Mouse (Mus musculus) mesoderm, embryonic 11.5 days (tissue): ENCODE measurements around the gene Tgfbr3l.
"Not testable (repeated sequence)": the region's sequence is repeated elsewhere in the genome, so short reads cannot be mapped to it uniquely, and the experiment has no call there.

Experiments
- DNase-seq: peaks from one replicate; pipeline ENCODE4 v3.0.0-alpha.2; 2012; ENCODE audit warnings: low read depth, low spot score

Tgfbr3l gene

DNA sequence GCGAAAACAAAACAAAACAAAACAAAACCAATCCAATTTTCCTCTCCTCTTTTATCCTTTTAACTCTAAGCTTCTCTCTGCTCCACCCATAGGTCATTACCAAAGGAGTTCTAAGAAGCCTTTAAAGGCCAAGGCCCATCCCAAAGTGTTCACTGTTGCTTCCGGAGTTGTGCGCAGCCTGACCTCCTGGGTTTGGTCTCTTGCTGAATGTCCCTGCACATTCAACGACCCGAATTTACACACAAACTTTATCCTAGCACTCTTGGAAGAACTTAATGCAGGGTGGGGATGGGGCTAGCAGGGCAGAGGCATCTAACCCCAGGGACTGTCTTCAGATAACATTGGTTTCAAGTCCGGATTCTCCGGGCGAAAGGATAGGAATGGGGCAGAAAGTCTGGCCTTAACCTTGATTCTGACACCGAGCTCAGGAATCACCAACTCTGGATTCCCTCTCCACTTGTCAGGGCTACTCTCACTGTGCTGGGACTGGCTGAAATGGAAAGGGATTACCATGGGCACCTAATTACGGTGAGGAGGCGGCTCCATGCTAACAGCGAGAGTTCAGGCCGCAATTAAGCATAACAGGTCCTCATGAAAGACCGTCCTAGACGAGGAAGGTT lies 10.1 kb upstream of the Tgfbr3l start:
- no peak for DNase-seq

DNA sequence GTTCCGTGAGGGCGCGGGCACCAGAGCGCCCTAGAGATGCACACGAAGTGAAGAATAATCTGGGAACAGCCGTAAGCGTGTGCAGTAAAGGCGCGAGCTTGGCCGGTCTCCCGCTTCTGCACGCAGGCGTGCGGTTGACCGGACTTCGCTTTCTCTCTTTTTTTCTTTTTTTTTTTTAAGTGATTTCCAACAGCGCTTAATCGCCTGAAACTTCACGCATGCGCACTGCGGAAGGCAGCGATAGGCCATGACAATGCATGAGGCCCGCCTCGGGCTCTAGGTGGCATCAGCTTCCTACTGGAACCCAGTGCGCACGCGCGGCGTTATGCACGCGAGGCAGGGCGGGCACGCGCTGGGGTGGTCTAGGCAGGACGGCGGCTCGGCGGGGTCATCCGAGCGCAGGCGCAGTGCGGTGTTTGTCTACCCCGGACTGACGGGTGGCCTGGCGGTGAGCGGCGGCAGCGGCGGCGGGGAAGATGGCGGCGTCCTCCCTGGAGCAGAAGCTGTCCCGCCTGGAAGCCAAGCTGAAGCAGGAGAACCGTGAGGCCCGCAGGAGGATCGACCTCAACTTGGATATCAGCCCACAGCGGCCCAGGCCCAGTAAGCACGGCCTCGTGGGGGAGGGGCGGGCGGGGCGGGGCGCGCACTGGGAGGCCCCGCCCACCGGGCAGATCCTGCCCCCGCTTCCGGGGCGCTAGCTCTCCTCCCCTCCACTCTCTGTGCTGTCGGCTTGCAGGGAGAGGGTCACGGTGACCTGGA lies 9.4 kb upstream of the Tgfbr3l start, which contains the start of the genes Map2k7 and Gm49320:
Gene Map2k7 (plus strand): TSS at position 307 of the 759 bp plus-strand sequence.
Gene Gm49320 (plus strand): TSS at position 432 of the 759 bp plus-strand sequence.
- DNase-seq = peak; percentile 100

DNA sequence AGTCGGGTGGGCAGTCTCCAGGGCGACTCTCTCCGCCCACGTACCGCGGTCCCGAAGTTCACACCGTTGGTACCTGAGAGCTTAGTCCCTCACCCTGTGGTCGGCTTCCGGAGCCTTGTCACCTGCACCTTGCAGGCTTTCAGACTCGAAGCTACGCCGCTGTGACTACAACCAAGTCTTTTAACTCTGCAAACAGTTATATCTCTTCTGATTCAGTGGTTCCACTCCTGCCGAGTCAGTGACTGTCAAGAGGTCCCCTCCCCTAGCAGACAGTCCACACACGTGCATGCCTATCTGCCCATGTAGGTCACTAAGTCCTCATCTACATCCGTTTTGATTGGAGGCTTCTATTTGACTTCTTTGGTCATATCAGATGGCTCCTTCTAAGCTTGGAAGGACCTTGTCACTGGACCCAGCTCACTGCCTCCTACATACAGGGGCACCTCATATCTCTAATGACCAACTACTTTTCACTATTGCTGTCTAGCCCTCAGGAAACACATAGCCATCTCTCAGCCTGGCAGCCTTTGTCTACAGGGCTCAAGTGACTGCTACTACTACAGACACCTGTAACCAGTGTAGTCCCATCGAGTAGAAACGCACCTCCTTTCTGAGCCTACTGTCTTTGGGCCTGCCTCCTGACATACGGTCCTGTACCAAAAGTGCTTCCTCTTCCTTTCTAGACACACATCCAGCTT lies 8.7 kb upstream of the Tgfbr3l start:
- no peak for DNase-seq

DNA sequence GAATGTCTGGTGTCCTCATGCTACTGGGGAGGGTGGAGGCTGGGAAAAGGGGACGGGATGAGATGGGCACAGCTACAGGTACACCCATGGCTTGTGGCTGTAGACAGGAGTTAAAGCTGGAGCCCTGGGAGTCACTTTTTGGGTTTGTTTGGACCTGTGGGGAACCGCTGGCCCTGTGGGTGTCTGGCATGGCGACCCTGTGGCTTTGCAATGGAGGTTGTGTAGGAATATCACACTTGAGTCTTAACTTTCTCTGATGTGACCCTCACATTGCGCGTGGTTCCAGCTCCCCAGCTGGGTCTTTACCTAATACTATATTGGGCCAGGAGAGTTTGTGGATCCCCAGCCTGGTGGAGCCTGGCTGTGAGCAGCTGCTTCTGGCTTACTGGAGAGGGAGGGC lies 3.0 kb upstream of the Tgfbr3l start:
- DNase-seq = no peak

DNA sequence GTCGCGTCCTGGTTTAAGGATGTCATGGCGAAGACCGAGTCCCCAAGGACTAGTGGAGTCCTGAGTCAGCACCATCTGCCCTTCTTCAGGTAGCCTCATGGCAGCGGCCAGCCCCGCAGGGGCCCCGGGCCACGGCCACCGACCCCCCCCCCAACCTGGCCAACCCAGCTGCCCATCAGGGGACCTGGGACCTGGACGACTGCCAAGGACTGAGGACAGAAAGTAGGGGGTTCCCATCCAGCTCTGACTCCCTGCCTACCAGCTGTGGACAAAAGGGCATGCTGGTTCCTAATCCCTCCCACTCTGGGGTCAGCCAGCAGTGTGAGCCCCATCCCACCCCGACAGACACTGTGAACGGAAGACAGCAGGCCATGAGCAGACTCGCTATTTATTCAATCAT lies 2.3 kb upstream of the Tgfbr3l start:
- DNase-seq = no peak

GRCm38 (mm10) chr8:4247241-4247640 lies 773 bp upstream of the Tgfbr3l start:
- no peak for DNase-seq

- no peak for DNase-seq
Measured at GRCm38 (mm10) chr8:4249213-4249612, 1.2 kb downstream of the Tgfbr3l start.

- peak; percentile 88 for DNase-seq
Measured at GRCm38 (mm10) chr8:4250306-4250970, 2.4 kb downstream of the Tgfbr3l start.

DNA sequence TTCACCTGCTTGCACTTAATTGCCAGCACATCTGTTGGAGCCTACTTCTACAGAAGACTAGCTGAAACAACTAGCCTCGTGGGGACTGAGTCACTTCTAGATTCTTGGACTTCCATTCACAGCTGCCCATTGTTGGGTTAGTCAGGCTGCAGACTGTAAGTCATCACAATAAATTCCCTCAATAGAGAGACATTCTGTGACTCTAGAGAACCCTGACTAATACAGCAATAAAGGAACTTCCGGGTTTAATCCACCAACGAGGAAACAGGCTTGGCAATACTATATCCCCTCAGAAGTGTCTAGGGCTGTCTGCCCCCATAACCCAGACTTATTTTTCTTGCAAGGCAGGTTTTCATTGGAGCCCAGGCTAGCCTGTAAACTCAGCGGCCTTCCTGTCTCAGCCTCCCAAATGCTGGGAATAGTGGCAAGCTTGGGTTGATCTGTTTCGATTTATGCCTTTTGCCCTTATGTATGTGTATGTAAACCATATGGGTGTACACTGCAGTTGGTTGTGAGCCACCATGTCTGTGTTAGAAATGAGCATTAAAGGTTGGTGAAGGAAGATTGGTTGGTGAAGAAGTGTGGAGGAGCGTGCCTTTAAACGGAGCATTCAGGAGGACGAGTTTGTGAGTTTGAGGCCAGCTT lies 4.2 kb downstream of the Tgfbr3l start:
- no peak for DNase-seq

DNA sequence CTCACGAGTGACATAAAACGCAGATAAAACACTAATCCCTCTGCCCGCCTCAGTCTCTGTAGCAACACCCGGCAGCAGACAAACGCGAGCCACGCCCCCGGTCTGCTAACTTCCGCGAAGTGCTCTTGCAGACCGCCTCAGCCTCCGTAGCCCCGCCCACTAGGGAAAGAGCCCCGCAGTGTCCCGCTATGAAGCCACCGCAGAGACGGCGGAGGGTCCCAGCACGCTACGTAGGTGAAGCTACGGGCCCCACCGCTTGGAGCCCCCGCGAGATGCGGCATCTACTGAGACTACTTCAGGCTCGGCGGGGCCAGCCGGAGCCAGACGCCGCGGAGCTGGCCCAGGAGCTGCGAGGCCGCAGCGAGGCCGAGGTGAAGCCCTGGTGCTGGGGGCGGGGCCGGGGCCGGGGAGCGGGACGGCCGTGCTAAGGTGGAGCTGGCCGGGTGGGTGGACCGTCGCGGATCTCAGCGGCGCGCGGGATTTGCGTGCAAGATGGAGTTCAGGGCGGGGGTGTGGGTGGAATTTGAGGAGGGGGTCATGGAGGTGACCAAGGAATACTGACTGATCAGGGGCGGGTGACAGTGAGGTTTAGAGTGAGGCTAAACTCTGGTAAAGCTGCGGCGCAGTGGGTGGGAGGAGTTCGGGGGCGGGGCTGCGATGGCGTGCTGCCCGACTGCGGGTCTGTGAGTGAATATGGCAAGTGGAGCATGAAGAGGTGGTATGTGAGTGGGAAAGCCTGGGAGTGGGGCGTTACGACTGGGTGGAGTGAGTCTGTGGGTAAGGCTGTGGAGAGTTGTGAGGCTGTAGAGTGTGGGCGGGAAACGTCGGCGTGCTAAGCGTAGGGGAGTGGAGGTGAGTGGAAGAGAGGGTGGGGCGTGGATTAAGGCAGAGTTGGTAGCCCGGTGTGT lies 5.2 kb downstream of the Tgfbr3l start, which contains the start of gene Snapc2:
Gene Snapc2 (plus strand): TSS at position 147 of the 908 bp plus-strand sequence.
- peak; percentile 93 for DNase-seq

- no peak for DNase-seq
Measured at GRCm38 (mm10) chr8:4254001-4254400, 6.0 kb downstream of the Tgfbr3l start.

GRCm38 (mm10) chr8:4255471-4255870 lies 7.5 kb downstream of the Tgfbr3l start:
- not testable (repeated sequence) for DNase-seq

- DNase-seq = no peak
Measured at GRCm38 (mm10) chr8:4256911-4257310, 8.9 kb downstream of the Tgfbr3l start.

DNA sequence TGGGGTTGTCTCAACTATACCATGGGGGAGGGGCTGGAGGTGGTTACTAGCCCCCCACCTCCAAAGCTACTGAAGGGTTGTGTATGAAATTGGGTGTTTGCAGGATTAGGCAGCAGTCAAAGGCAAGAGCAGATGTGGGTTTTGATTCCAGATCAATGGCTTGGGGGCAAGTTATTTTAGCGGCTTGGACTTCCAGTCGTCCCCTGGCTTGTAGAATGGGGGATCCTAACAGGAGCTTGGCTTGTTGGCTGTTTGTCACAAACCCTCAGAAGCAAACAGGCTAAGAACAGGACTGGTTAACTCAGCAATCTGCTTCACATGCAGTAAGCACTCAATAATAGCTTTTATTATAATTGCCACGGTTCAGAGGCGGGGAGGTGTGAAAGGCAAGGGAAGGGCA lies 9.3 kb downstream of the Tgfbr3l start:
- no peak for DNase-seq

GRCm38 (mm10) chr8:4258233-4258632 lies 10.2 kb downstream of the Tgfbr3l start:
- peak; percentile 89 for DNase-seq

DNA sequence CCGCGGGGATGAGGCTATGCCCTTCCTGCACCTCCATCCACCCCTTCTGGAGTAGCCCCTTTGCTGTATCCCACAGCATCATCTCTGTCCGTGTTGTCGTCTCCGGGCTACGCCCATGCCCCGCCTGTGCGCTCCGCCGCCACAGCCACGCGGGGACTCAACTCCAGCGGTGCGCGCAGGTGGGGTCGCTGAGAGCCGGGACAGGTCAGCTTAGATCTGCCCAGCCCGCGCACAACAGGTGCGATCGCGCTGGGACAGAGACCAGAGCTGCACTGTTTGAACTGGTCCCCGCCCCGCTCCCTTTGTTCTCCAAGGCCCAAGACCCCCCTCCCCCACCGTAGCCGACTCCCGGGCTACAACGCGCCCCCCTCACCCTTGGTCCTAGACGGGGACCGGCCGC lies 10.7 kb downstream of the Tgfbr3l start:
- peak; percentile 76 for DNase-seq

GRCm38 (mm10) chr8:4259125-4259804 lies 11.3 kb downstream of the Tgfbr3l start, which contains the start of gene Ctxn1:
Ctxn1 (minus strand) TSS chr8:4259274.
- DNase-seq = peak; percentile 94

DNA sequence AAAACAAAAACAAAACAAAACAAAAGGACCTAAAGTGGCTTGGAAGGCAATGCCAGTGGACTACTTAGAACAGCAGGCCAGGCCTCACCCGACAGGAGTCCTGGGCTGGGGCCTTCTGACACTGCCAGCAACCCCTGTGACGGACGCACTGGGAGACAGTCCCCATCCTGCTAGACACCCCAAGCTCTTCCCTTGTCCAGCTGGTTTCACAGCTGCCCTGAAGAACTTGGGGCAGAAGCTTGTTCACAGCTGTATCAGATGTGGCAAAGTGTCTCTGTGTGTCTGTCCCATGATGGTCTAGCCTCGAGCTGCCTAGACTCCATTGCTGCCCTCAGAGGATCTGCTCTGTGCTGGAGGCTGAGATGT lies 11.8 kb downstream of the Tgfbr3l start:
- no peak for DNase-seq

DNA sequence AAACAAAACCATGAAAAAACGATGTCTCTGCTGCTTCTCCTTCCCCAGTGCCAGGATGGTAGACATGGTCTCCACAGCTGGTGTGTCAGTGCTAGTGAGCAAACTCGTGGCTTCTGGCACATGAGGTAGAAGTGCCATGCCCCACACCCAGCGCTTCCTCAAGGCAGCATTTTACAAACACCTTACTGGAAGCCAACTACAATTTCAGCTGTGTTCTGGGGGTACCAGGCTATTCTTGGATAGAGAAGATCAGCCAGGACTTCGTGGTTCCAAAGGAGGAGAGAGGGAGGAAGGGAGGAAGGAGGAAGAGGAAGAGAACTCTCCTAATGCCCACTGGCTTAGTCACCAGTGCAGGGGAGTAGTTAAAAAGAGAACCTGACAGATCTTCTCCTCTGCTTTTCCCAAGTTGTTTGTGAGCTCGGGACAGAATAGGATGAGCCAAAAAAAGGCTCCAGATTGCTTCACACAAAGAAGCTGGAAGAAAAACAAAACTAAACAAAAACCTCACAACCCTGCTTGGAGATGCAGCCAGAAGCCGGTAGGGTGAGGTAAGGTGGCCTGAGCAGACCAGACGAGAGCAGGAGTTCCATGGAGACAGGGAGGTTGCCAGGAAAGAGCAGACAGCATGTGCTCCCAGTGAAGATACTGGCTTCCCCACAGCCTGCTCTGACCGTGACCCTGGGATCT lies 15.2 kb downstream of the Tgfbr3l start:
- DNase-seq = no peak
